Mouse (Mus musculus) CH12.LX (cell line): ENCODE measurements around the gene Ppp4r2.

Experiments used
- CHD2 ChIP-seq: IDR thresholded peaks from 2 replicates; pipeline ENCODE4 v1.6.1; 2011; ENCODE audit warnings: low read length, improper control_type of control experiment
- CTCF ChIP-seq, 2 experiments: IDR thresholded peaks in 1 of 2; conservative IDR thresholded peaks in 1 of 2; 2 replicates each; pipeline ENCODE4 v1.5.1; 2011 to 2012; ENCODE audit warnings: low read depth in 2 of 2, low read length in 2 of 2, improper control_type of control experiment in 1 of 2, inconsistent platforms in 1 of 2, mild to moderate bottlenecking in 1 of 2, moderate library complexity in 1 of 2
- EP300 ChIP-seq: IDR thresholded peaks from 2 replicates; pipeline ENCODE4 v1.6.1; 2011; ENCODE audit warnings: low read length, improper control_type of control experiment
- MAFK ChIP-seq: IDR thresholded peaks from 2 replicates; pipeline ENCODE4 v1.6.1; 2011; ENCODE audit warnings: low read length, improper control_type of control experiment; ENCODE audit not compliant: insufficient replicate concordance
- MAZ ChIP-seq: IDR thresholded peaks from 2 replicates; pipeline ENCODE4 v1.6.1; 2012; ENCODE audit warnings: low read depth, mild to moderate bottlenecking, inconsistent platforms, low read length, improper control_type of control experiment, moderate library complexity
- POLR2A ChIP-seq: IDR thresholded peaks from 2 replicates; pipeline ENCODE4 v1.6.1; 2011; ENCODE audit warnings: low read depth, mild to moderate bottlenecking, improper control_type of control experiment, low read length
- POLR2AphosphoS2 ChIP-seq: IDR thresholded peaks from 2 replicates; pipeline ENCODE4 v1.6.1; 2011; ENCODE audit warnings: low read depth, low read length, improper control_type of control experiment
- TBP ChIP-seq: conservative IDR thresholded peaks from 2 replicates; pipeline ENCODE4 v1.6.1; 2011; ENCODE audit warnings: low read depth, low read length, improper control_type of control experiment
- ZKSCAN1 ChIP-seq: IDR thresholded peaks from 2 replicates; pipeline ENCODE4 v1.6.1; 2012; ENCODE audit warnings: low read depth, inconsistent platforms, low read length, improper control_type of control experiment, borderline replicate concordance

- TF ChIP-seq EP300 (no peak), CTCF (conservative IDR thresholded peaks at IDR 0.05 in 1 of 2, IDR thresholded peaks at IDR 0.05 in 1 of 2; ENCODE audit: low read depth in 2 of 2, low read length in 2 of 2) (no peak), POLR2AphosphoS2 (no peak), MAZ (no peak), CHD2 (no peak), ZKSCAN1 (no peak), TBP (no peak), POLR2A (no peak), MAFK (no peak)
Observed at GRCm38 (mm10) chr6:100910136-100910675, 76.8 kb downstream of the Ppp4r2 start.
